Mouse (Mus musculus): ENCODE results near the gene Gm14190. TPM values are rescaled to one million over a fixed set of nuclear protein-coding genes. Genes with fewer than 3 reads are reported as not detected.

Gene Gm14190
- polyA plus RNA-seq (2012; ENCODE audit: low replicate concordance) = not detected in 2 replicates

DNA sequence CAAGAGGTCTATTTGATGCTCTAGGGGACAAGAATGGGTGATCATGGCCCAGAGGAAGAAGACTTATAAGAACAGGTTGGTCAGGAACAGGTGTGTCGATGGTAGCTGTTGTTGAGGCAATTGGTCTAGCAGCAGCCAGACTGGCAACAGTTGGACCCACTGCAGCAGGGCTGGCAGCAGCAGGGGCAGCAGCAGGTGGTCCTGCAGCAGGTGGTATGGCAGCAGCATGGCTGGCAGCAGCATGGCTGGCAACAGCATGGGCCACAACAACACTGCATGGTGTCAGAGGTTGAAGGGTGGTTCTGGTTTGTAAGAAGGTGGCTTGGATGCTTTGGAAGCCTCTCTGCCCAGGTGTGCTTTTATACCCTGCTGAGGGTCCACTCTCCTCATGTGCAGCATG lies at the start of gene Gm14190:
Gm14190 (minus strand) TSS at position 278 of the 400 bp plus-strand sequence.

DNA sequence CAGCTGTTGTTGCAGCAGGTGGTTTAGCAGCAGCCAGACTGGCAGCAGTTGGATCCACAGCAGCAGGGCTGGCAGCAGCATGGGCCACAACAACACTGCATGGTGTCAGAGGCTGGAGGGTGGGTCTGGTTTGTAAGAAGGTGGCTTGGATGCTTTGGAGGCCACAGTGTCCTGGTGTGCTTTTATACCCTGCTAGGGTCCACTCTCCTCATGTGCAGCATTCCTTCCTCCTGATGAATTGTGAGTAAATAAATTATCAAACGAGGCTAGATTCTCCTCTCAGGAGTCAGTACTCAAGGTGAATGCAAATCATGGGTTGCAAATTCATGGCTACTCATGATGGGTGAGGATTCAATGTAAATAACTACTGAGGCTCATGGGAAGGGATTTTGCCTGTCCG lies 43.6 kb upstream of the Gm14190 start, which contains the start of gene Gm14180:
Gm14180 (minus strand) TSS at position 101 of the 400 bp plus-strand sequence.

DNA sequence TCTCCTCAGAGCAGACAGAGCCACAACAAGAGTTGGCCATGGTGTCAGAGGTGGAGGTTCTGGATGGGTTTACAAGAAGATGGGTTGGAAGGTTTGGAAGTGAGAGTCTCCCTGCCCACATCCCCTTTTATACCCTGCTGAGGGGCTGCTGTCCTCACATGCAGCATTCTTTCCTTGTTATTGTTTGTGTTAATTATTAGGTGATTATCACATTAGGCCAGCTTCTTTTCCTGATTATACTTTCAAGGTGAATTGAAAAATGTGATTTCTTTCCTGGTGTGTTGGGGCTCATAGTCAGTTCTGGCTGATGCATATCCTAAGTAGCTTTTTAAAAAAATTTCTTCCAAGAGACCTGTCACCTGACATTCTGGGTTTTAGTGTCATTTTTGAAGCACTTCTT lies 24.7 kb downstream of the Gm14190 start, which contains the start of gene Krtap4-6:
Krtap4-6 (minus strand) TSS at position 101 of the 400 bp plus-strand sequence.

DNA sequence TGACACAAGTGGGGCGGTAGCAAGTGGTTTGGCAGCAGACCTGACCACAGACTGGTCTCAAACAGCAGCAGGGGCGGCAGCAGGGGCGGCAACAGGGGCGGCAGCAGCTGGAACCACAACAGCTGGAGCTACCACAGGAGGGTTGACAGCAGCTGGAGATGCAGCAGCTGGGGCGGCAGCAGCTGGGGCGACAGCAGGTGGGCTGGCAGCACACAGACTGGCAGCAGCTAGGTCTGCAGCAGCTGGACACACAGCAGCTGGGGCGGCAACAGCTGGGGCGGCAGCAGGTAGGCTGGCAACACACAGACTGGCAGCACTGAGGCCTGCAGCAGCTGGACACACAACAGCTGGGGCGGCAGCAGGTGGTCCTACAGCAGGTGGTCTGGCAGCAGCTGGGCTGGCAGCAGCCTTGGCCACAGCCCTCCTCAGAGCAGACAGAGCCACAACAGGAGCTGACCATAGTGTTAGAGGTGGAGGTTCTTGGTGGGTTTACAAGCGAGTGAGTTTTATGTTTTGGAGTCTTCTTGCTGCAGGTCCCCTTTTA lies 32.0 kb downstream of the Gm14190 start, which contains the start of gene Gm11563:
Gm11563 (minus strand) TSS at position 494 of the 544 bp plus-strand sequence.

DNA sequence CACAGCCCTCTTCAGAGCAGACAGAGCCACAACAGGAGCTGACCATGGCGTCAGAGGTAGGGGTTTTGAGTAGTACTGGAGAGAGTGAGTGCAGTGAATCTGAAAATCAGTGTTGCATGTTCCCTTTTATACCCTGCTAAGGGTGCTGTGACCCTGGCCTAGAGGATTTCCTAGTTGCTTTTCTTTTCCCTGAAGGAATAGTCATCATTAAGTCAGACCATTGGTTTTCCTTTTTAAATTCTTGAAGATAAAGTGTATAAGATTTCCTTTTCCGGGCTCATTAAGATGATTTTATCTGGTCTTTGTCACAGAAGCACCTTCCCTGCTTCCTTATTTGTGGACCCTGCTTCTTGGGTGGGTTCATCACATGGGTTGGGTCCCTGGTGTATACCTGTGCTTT lies 40.4 kb downstream of the Gm14190 start, which contains the start of gene Gm11555:
Gm11555 (minus strand) TSS at position 101 of the 400 bp plus-strand sequence.

DNA sequence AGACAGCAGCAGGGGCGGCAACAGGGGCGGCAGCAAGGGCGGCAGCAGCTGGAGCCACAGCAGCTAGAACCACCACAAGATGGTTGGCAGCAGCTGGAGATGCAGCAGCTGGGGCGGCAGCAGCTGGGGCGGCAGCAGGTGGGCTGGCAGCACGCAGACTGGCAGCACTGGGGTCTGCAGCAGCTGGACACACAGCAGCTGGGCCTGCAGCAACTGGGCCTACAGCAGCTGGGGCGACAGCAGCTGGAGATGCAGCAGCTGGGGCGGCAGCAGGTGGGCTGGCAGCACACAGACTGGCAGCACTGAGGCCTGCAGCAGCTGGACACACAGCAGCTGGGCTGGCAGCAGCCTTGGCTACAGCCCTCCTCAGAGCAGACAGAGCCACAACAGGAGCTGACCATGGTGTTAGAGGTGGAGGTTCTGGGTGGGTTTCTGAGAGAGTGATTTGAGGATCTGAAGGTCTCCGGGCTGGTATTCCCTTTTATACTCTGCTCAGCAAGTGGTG lies 46.9 kb downstream of the Gm14190 start, which contains the start of gene Krtap4-7:
Krtap4-7 (minus strand) TSS at position 455 of the 505 bp plus-strand sequence.

Other genes starting within 250 kb of the Gm14190 start
- gene Krt23, start 197.6 kb downstream of the Gm14190 start, polyA plus RNA-seq (2012; ENCODE audit: low replicate concordance) = not detected in 2 replicates
- gene Krt39, start 169.4 kb downstream of the Gm14190 start, polyA plus RNA-seq (2012; ENCODE audit: low replicate concordance) = not detected in 2 replicates
- not detected in 2 replicates for gene Krt40, start 147.6 kb downstream of the Gm14190 start, polyA plus RNA-seq (2012; ENCODE audit: low replicate concordance)
- not detected in 2 replicates for gene Krtap3-3, start 139.9 kb downstream of the Gm14190 start, polyA plus RNA-seq (2012; ENCODE audit: low replicate concordance)
- not detected in 2 replicates for gene Krtap3-2, start 133.9 kb downstream of the Gm14190 start, polyA plus RNA-seq (2012; ENCODE audit: low replicate concordance)
- not detected in 2 replicates for gene Gm11939, start 131.3 kb downstream of the Gm14190 start, polyA plus RNA-seq (2012; ENCODE audit: low replicate concordance)
- not detected in 2 replicates for gene Krtap3-1, start 124.1 kb downstream of the Gm14190 start, polyA plus RNA-seq (2012; ENCODE audit: low replicate concordance)
- not detected in 2 replicates for gene Krtap1-5, start 109.7 kb downstream of the Gm14190 start, polyA plus RNA-seq (2012; ENCODE audit: low replicate concordance)
- gene Krtap1-4, start 107.1 kb downstream of the Gm14190 start, polyA plus RNA-seq (2012; ENCODE audit: low replicate concordance) = not detected in 2 replicates
- not detected in 2 replicates for gene Krtap1-3, start 99.4 kb downstream of the Gm14190 start, polyA plus RNA-seq (2012; ENCODE audit: low replicate concordance)
- gene Krtap9-3, start 92.6 kb downstream of the Gm14190 start, polyA plus RNA-seq (2012; ENCODE audit: low replicate concordance) = not detected in 2 replicates
- not detected in 2 replicates for gene Gm11938, start 87.4 kb downstream of the Gm14190 start, polyA plus RNA-seq (2012; ENCODE audit: low replicate concordance)
- gene Gm11937, start 80.6 kb downstream of the Gm14190 start, polyA plus RNA-seq (2012; ENCODE audit: low replicate concordance) = not detected in 2 replicates
- not detected in 2 replicates for gene Krtap2-4, start 75.9 kb downstream of the Gm14190 start, polyA plus RNA-seq (2012; ENCODE audit: low replicate concordance)
- not detected in 2 replicates for gene Gm11562, start 70.3 kb downstream of the Gm14190 start, polyA plus RNA-seq (2012; ENCODE audit: low replicate concordance)
- not detected in 2 replicates for gene Krtap4-1, start 62.5 kb downstream of the Gm14190 start, polyA plus RNA-seq (2012; ENCODE audit: low replicate concordance)
- gene Krtap4-2, start 55.7 kb downstream of the Gm14190 start, polyA plus RNA-seq (2012; ENCODE audit: low replicate concordance) = not detected in 2 replicates
- not detected in 2 replicates for gene Krtap4-7, start 46.7 kb downstream of the Gm14190 start, polyA plus RNA-seq (2012; ENCODE audit: low replicate concordance)
- not detected in 2 replicates for gene Gm11555, start 40.5 kb downstream of the Gm14190 start, polyA plus RNA-seq (2012; ENCODE audit: low replicate concordance)
- gene Gm11563, start 31.8 kb downstream of the Gm14190 start, polyA plus RNA-seq (2012; ENCODE audit: low replicate concordance) = not detected in 2 replicates
- gene Krtap4-6, start 24.8 kb downstream of the Gm14190 start, polyA plus RNA-seq (2012; ENCODE audit: low replicate concordance) = not detected in 2 replicates
- gene Gm14180, start 43.5 kb upstream of the Gm14190 start, polyA plus RNA-seq (2012; ENCODE audit: low replicate concordance) = not detected in 2 replicates
- gene Gm11595, start 82.2 kb upstream of the Gm14190 start, polyA plus RNA-seq (2012; ENCODE audit: low replicate concordance) = not detected in 2 replicates
- gene Krtap4-8, start 90.0 kb upstream of the Gm14190 start, polyA plus RNA-seq (2012; ENCODE audit: low replicate concordance) = not detected in 2 replicates
- gene Krtap4-9, start 94.5 kb upstream of the Gm14190 start, polyA plus RNA-seq (2012; ENCODE audit: low replicate concordance) = not detected in 2 replicates
- gene Gm11596, start 102.7 kb upstream of the Gm14190 start, polyA plus RNA-seq (2012; ENCODE audit: low replicate concordance) = not detected in 2 replicates
- not detected in 2 replicates for gene Gm11569, start 108.2 kb upstream of the Gm14190 start, polyA plus RNA-seq (2012; ENCODE audit: low replicate concordance)
- not detected in 2 replicates for gene Gm11554, start 113.7 kb upstream of the Gm14190 start, polyA plus RNA-seq (2012; ENCODE audit: low replicate concordance)
- not detected in 2 replicates for gene Krtap4-13, start 119.2 kb upstream of the Gm14190 start, polyA plus RNA-seq (2012; ENCODE audit: low replicate concordance)
- gene Gm11564, start 124.9 kb upstream of the Gm14190 start, polyA plus RNA-seq (2012; ENCODE audit: low replicate concordance) = not detected in 2 replicates
- gene 2300003K06Rik, start 147.3 kb upstream of the Gm14190 start, polyA plus RNA-seq (2012; ENCODE audit: low replicate concordance) = not detected in 2 replicates
- gene Krtap4-16, start 160.9 kb upstream of the Gm14190 start, polyA plus RNA-seq (2012; ENCODE audit: low replicate concordance) = not detected in 2 replicates
- gene Gm11568, start 167.2 kb upstream of the Gm14190 start, polyA plus RNA-seq (2012; ENCODE audit: low replicate concordance) = not detected in 2 replicates
- gene Gm11559, start 173.7 kb upstream of the Gm14190 start, polyA plus RNA-seq (2012; ENCODE audit: low replicate concordance) = not detected in 2 replicates
- gene Krtap9-1, start 182.6 kb upstream of the Gm14190 start, polyA plus RNA-seq (2012; ENCODE audit: low replicate concordance) = not detected in 2 replicates
- not detected in 2 replicates for gene Gm11567, start 188.4 kb upstream of the Gm14190 start, polyA plus RNA-seq (2012; ENCODE audit: low replicate concordance)
- gene Krtap31-1, start 217.2 kb upstream of the Gm14190 start, polyA plus RNA-seq (2012; ENCODE audit: low replicate concordance) = not detected in 2 replicates
- not detected in 2 replicates for gene Gm11565, start 224.0 kb upstream of the Gm14190 start, polyA plus RNA-seq (2012; ENCODE audit: low replicate concordance)
- gene Krtap31-2, start 245.6 kb upstream of the Gm14190 start, polyA plus RNA-seq (2012; ENCODE audit: low replicate concordance) = not detected in 2 replicates

All from hematopoietic multipotent progenitor cell, adult 10-12 weeks (in vitro differentiated cells).